Mouse (Mus musculus) central nervous system, embryonic 11.5 days (tissue): ENCODE data around the gene Zfp316. TPM values are rescaled to one million over a fixed set of nuclear protein-coding genes. Genes with fewer than 3 reads are reported as not detected.

Experiments
- polyA plus RNA-seq: library from polyadenylated mRNA; depleted of rRNA; stranded (reverse); fragments of >200 nt; gene quantifications from 2 replicates; pipeline ENCODE4 v1.2.3, GENCODE M21; 2012; rRNA removed

Gene Zfp316
- polyA plus RNA-seq = 12.2 and 21.6 TPM in 2 replicates

DNA sequence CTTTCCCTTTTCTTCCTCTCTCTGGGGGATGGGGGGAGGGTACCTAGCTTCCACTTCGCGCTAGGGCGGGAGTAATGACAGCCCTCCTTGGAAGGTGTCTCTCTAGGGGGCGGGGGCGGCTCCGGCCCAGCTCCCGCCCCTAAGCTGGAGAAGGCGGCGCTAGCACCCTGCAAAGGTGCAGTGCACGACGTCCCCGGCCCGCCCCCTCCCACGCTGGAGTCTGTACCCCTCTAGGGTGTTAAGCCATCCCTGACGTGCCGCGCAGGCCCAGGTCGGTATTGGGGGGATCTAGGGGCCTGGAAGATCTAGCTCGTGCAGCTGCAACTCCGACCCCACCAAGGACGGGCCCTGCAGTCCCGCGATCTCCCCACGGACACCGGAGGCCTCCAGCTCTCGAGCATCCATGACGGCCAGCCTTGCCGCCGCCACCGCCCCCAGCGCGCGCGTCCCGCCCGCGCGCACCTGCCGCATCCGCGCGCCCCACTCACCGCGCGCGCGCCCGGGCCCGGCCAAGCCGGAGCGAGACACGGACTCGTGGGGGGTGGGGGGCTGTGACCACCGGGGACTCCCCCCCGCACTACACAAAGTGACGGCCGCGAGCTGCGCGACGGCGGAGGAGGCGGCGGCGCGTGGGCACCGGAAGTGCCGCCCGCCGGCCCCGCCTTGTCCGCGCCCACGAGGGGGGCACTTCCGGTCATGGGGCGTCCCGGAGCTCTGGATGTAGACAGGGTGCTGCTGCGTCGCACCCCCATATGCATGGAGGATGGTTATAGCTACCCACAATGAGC, at the start of gene Zfp316:
Gene Zfp316, minus strand, starts transcription at position 660 of the 788 bp plus-strand sequence.

DNA sequence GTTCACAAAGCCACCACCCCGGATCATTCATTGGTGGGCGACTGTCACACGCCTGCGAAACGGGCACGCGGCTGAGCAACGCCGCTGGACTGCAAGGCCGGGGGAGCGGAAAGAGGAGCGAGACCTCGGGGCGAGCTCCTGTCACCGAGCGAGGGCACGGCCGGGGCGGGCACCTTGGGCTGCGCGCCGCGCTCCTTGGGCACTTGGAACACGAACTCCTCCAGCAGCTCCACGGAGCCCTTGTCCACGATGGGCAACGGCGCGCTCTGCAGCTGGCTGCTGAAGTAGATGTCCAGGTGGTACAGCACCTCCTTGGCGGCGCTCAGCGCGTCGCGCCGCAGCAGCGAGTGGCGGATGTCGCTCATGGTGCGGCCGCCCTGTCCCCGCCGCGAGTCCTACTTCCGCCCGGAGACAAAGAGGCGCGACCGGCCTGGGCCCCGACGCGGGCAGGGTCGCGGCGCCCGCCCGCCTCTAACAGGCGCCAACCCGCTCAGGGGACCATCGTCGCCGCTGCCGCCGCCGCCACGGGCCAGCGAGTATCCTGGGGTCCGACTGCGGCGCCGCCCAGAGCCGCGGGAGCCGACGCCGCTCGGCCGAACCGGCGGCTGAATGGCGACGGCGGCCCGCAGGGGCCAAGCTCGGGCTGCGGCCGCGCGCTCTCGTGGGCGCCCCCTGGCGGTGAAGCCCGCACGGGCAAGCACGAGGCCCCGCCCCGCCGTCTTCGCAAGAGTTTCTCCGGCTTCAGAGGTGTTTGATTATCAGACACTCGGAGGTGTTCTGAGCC, 45.1 kb upstream of the Zfp316 start, which contains the start of gene E130309D02Rik:
Gene E130309D02Rik, minus strand, starts transcription at position 631 of the 784 bp plus-strand sequence.

DNA sequence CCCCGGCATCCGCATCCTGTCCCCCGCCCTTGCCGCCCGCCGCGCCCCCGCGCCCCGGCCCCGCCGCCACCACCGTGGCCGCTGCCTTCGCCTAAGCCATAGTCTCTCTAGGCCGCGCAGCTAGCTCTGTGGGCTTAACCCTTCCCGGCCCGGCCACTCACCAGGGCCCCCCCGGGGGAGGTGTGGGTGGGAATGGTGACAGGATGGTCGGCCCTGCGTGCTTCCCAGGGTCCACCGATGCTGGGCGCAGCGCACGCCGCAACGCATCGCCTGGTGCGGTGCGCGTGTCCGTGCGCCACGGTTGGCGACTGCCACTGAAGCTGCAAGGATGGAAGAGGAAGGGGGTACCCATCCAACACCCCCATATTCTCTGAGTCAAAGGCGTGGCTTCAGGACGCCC, 23.6 kb upstream of the Zfp316 start, which contains the start of gene Zfp853:
Gene Zfp853, minus strand, starts transcription at position 220 of the 400 bp plus-strand sequence.

DNA sequence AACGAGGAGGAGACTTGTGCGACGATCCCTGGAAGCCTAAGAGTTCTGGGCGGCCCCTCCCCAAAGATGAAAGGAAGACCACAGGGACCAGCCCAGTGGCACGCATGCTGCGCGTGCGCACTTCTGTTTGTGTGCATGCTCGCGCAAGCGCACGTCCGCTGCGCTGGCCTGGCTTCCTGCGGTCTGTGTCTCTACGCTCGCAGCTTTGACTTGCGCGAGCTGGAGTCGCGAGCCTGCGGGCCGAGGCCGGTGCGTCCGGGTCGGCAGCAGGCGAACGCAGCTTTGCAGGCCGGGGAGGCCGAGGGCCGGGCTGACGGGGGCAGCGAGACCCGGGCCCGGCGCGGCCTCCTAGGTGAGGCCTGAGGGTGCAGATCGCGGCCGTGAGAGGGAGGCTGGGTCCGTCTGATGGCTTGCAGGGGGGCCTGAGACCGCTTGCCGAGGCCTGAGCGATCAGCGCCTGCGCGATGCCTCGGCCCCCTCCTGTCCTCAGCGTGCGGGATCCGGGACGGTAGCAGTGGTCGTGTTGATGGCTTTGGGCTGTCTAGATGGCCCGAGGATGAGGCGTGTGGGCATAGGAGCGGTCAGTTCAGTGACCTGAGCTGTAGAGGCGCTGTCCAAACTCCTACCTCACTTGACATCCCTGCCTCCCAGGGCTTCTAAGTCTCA, 34.7 kb downstream of the Zfp316 start, which contains the start of gene Zfp12:
Gene Zfp12, plus strand, starts transcription at position 136 of the 666 bp plus-strand sequence.

DNA sequence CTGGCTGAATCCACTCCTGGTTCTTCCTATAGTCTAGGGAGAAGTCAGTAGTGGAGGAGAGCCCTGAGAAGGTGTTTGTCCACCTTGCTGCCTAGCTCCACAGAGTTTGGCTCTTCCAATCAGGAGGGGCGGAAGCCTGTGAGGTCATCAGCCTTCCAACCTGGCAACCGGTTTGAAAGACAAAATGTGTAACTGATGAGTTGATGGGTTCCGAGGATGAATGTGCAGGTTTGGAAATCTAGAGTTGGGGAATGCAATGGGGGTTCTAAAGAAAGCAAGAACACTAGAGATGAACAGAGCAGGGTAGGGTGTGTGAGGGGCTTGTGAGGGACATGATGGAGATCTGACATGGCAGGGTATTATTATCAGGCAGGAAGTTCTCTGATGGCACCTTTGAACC, 43.0 kb downstream of the Zfp316 start, which contains the start of gene Spdye4a:
Gene Spdye4a, minus strand, starts transcription at position 101 of the 400 bp plus-strand sequence.

Other genes with a start within 250 kb of the Zfp316 start
- gene Rnf216, start 157.0 kb downstream of the Zfp316 start, polyA plus RNA-seq = 25.2 and 31.8 TPM in 2 replicates
- gene Olfr718-ps1, start 122.4 kb downstream of the Zfp316 start, polyA plus RNA-seq = not detected in 2 replicates
- gene Rbak, start 89.2 kb downstream of the Zfp316 start, polyA plus RNA-seq = 15.5 and 19.2 TPM in 2 replicates
- gene Spdye4b, start 89.0 kb downstream of the Zfp316 start, polyA plus RNA-seq = not detected in 2 replicates
- not detected in 2 replicates for gene Spdye4a, start 43.1 kb downstream of the Zfp316 start, polyA plus RNA-seq
- gene Zfp12, start 34.9 kb downstream of the Zfp316 start, polyA plus RNA-seq = 29.6 and 33.9 TPM in 2 replicates
- 0.61 and 1.2 TPM in 2 replicates for gene Zfp853, start 23.6 kb upstream of the Zfp316 start, polyA plus RNA-seq
- 31.9 and 33.7 TPM in 2 replicates for gene E130309D02Rik, start 45.3 kb upstream of the Zfp316 start, polyA plus RNA-seq
- gene Zdhhc4, start 59.2 kb upstream of the Zfp316 start, polyA plus RNA-seq = 43.6 and 58.9 TPM in 2 replicates
- 0.82 and 0.89 TPM in 2 replicates for gene Grid2ip, start 87.3 kb upstream of the Zfp316 start, polyA plus RNA-seq
- 61.5 and 90.0 TPM in 2 replicates for gene Kdelr2, start 133.8 kb upstream of the Zfp316 start, polyA plus RNA-seq
- 9.7 and 11.2 TPM in 2 replicates for gene Daglb, start 194.6 kb upstream of the Zfp316 start, polyA plus RNA-seq